Mouse (Mus musculus) small intestine, adult 2 months (tissue): ENCODE measurements around the gene Tbcc. TPM values are rescaled to one million over a fixed set of nuclear protein-coding genes. Genes with fewer than 3 reads are reported as not detected.

ENCODE experiments used
- H3K27ac ChIP-seq: fragments of 200-500 bp; 2 replicates; pipeline ENCODE4 v1.5.1; 2012; ENCODE audit warnings: low read depth, low read length, control low read depth, inconsistent platforms; ENCODE audit not compliant: insufficient read depth
- H3K27me3 ChIP-seq: fragments of 200-500 bp; 2 replicates; pipeline ENCODE4 v1.6.1; 2012; ENCODE audit warnings: mild to moderate bottlenecking, moderate library complexity, low read length, inconsistent platforms; ENCODE audit not compliant: control insufficient read depth, insufficient read depth
- H3K36me3 ChIP-seq: fragments of 200-500 bp; 2 replicates; pipeline ENCODE4 v1.6.1; 2012; ENCODE audit warnings: mild to moderate bottlenecking, low read length, control low read depth, inconsistent platforms; ENCODE audit not compliant: control insufficient read depth, insufficient read depth
- H3K4me1 ChIP-seq: fragments of 200-500 bp; 2 replicates; pipeline ENCODE4 v1.6.1; 2012; ENCODE audit warnings: low read length, inconsistent platforms, mixed read lengths; ENCODE audit not compliant: control insufficient read depth, insufficient read depth, insufficient read length
- H3K4me3 ChIP-seq: fragments of 200-500 bp; 2 replicates; pipeline ENCODE4 v1.5.1; 2012; ENCODE audit warnings: low read depth, mild to moderate bottlenecking, control low read depth, inconsistent platforms, low read length, moderate library complexity
- CTCF ChIP-seq: fragments of 200-500 bp; IDR thresholded peaks from 2 replicates; pipeline ENCODE4 v1.5.1; 2012; ENCODE audit warnings: low read depth, mild to moderate bottlenecking, control low read depth, inconsistent platforms, low read length, moderate library complexity, mixed read lengths; ENCODE audit not compliant: insufficient replicate concordance, insufficient read length; ENCODE audit errors: extremely low read depth
- POLR2A ChIP-seq: fragments of 200-500 bp; IDR thresholded peaks from 2 replicates; pipeline ENCODE4 v1.6.1; 2012; ENCODE audit warnings: low read depth, mild to moderate bottlenecking, control low read depth, inconsistent platforms, low read length, moderate library complexity
- WGBS: fragments of 180-500 bp; shearing (Covaris S2); methylation state at CpG from one replicate; pipeline ENCODE4 v1.1.7; 2018; 5-methylcytosine and 5-hydroxymethylcytosine counted together
- polyA plus RNA-seq: library from polyadenylated mRNA; depleted of rRNA; stranded (reverse); fragments of >200 nt; gene quantifications from 2 replicates; pipeline ENCODE4 v1.2.3, GENCODE M21; 2012

Tbcc gene
- polyA plus RNA-seq, 1 experiment: 29.0 TPM

DNA sequence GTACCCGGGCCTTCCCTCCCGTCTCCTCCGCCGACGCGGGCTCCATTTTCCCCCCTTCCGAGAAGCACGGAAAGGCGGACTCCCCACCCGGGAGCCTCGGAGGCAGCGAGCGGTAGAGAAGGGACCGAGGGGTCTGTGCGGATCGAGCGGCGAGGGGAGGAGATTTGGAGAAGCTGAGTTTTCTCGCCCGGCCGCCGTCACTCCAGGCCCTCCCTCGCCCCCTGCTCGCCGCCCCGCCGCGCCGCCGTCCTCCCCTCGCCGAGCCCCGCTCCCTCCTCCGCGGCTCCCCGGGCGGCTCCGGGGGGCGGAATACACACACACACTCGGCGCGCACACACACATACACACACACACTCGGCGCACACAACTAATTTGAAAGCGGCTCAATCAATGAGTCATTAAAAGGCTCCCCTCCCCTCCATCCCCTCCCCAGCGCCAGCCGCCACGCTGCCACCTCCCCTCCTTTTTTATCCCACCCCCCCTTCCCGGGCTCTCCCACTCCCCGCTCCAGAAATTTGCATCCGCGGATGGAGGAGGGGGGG is 33.1 kb upstream of the Tbcc start:
- 2% methylated on average over 45 of the region's 52 CpGs for WGBS
- H3K27me3 ChIP-seq: no peaks in the 10 kb centered on the region
- peak overlapping the region; percentile 79 for H3K4me3 ChIP-seq
- H3K27ac ChIP-seq: peak overlapping the region; percentile 99
- no peaks in the 10 kb centered on the region for H3K36me3 ChIP-seq
- no peak for TF ChIP-seq CTCF
- TF ChIP-seq POLR2A: peak; percentile 50; the same call in 1 of the 2 replicates
- H3K4me1 ChIP-seq: peaks cover 15% of the 10 kb centered on the region

- Histone ChIP-seq H3K4me1 (peaks cover 11% of the 10 kb centered on the region), H3K27ac (peak within 1 kb of the TSS; percentile 99), H3K36me3 (no peaks in the 10 kb centered on the region), H3K4me3 (peak within 1 kb of the TSS; percentile 79), H3K27me3 (no peaks in the 10 kb centered on the region)
- TF ChIP-seq CTCF: no peak
- TF ChIP-seq POLR2A: no peak
- WGBS: 1% methylated on average over 64 of the region's 65 CpGs
Observed at GRCm38 (mm10) chr17:46857903-46858748, 32.4 kb upstream of the Tbcc start, which contains the start of gene Bicral. Gene Bicral, minus strand, starts transcription at chr17:46858482.

DNA sequence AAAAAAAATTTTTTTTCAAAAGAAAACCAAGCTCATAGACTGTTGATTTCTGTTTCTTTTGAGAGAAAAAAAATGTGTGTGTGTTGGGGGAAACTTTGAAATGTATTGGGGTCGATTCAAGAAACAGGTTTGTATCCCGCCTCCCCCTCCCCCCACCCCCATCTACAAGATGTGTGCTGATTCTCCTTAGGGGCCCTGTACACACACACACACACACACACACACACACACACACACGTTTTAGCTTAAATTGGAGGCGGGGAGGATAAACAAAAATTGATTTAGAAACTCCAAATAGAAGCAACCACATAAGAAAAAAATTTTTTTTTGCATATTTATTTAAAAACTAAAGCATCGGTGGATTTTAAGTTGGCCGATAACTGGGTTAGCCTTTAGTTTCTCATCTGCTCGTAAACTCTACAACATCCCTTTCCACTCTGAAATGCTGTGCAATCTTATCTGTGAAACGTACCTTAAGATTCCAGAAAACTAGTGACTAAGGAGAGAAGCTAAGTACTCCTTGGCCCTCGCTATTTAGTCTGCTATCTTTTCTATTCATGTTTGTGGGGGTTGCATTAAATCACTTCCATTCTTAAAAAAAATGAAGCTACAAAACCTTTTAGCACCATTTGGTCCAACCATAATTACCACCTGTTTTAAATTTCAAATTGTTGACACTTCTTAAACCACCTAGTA is 31.6 kb upstream of the Tbcc start:
- peak overlapping the region; percentile 79; the same call in 1 of the 2 replicates for H3K4me3 ChIP-seq
- TF ChIP-seq POLR2A (no peak), CTCF (no peak)
- no peaks in the 10 kb centered on the region for H3K27me3 ChIP-seq
- no peaks in the 10 kb centered on the region for H3K36me3 ChIP-seq
- WGBS: 26% methylated on average over 9 of the region's 9 CpGs
- peaks cover 8% of the 10 kb centered on the region for H3K4me1 ChIP-seq
- no peak overlapping the region for H3K27ac ChIP-seq

- 87% methylated on average over 4 of the region's 4 CpGs for WGBS
- no peaks in the 10 kb centered on the region for H3K36me3 ChIP-seq
- H3K4me1 ChIP-seq: peaks cover 2% of the 10 kb centered on the region; the same call in 1 of the 2 replicates
- TF ChIP-seq POLR2A (no peak), CTCF (no peak)
- no peaks in the 10 kb centered on the region for H3K27me3 ChIP-seq
- H3K4me3 ChIP-seq: no peak overlapping the region
- H3K27ac ChIP-seq: no peak overlapping the region
Observed at GRCm38 (mm10) chr17:46860120-46860519, 30.4 kb upstream of the Tbcc start.

GRCm38 (mm10) chr17:46864566-46865195 is 25.8 kb upstream of the Tbcc start:
- no peak overlapping the region for H3K27ac ChIP-seq
- no peaks in the 10 kb centered on the region for H3K36me3 ChIP-seq
- TF ChIP-seq POLR2A (no peak), CTCF (no peak)

GRCm38 (mm10) chr17:46866836-46867235 is 23.6 kb upstream of the Tbcc start:
- H3K36me3 ChIP-seq: no peaks in the 10 kb centered on the region
- no peak overlapping the region for H3K27ac ChIP-seq
- 74% methylated on average over 12 of the region's 12 CpGs for WGBS
- no peak overlapping the region for H3K4me3 ChIP-seq
- no peaks in the 10 kb centered on the region for H3K27me3 ChIP-seq
- H3K4me1 ChIP-seq: peaks cover 2% of the 10 kb centered on the region; the same call in 1 of the 2 replicates
- TF ChIP-seq POLR2A (no peak), CTCF (no peak)

More at GRCm38 (mm10) chr17:46864566-46865195, 25.8 kb upstream of the Tbcc start:
- H3K27me3 ChIP-seq: no peaks in the 10 kb centered on the region
- WGBS: 83% methylated on average over 7 of the region's 7 CpGs
- peaks cover 2% of the 10 kb centered on the region; the same call in 1 of the 2 replicates for H3K4me1 ChIP-seq
- no peak overlapping the region for H3K4me3 ChIP-seq

DNA sequence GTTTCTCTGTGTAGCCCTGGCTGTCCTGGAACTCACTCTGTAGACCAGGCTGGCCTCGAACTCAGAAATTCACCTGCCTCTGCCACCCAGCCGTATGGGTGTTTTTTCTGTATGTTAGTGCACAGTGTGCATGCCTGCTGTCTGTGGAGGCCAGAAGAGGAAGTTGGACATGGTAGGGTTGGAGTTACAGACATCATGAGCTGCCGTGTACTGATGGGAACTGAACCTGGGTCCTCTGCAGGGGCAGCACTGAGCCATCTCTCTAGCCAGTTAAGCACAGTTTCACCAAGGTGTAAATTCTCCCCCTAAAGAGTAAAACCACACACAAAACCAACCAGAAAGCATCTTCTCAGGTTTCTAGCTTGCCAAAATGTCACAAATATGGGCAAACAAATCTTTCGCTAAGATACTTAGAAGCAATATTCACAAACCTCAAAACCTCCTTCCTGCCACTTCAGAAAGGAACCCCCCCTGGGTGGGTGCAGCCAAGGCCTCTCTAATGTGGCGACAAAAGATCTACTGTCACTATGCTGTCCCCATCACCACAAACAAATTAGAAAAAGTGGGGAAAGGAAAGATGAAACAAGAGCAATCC is 20.2 kb upstream of the Tbcc start:
- Histone ChIP-seq H3K27ac (no peak overlapping the region), H3K4me1 (peaks cover 14% of the 10 kb centered on the region), H3K27me3 (no peaks in the 10 kb centered on the region), H3K4me3 (no peak overlapping the region), H3K36me3 (no peaks in the 10 kb centered on the region)
- WGBS: 87% methylated on average over 5 of the region's 5 CpGs
- TF ChIP-seq POLR2A (no peak), CTCF (no peak)
